Mouse (Mus musculus) liver, embryonic 11.5 days (tissue): ENCODE measurements around the gene Ntng2. TPM values are rescaled to one million over a fixed set of nuclear protein-coding genes. Genes with fewer than 3 reads are reported as not detected.

ENCODE experiments used
- ATAC-seq: fragments of 200-750 bp; cut with Nextera tagmentation; replicated peaks from 2 replicates; pipeline ENCODE4 v1.8.0; 2017; ENCODE audit warnings: moderate number of reproducible peaks, mild to moderate bottlenecking, moderate TSS enrichment, moderate library complexity; ENCODE audit not compliant: low FRiP score
- DNase-seq: peaks from one replicate; pipeline ENCODE4 v3.0.0-alpha.2; 2017; ENCODE audit warnings: low spot score
- H3K27ac ChIP-seq: fragments of 300-500 bp; sonication (generic); 2 replicates; pipeline ENCODE4 v1.5.1; 2014; ENCODE audit warnings: mild to moderate bottlenecking, low read depth, low read length, control low read depth
- H3K27me3 ChIP-seq: fragments of 300-500 bp; sonication (generic); replicated peaks from 2 replicates; pipeline ENCODE4 v1.6.1; 2014; ENCODE audit warnings: low read length, mixed read lengths; ENCODE audit not compliant: control insufficient read depth, insufficient read depth
- H3K36me3 ChIP-seq: fragments of 300-500 bp; sonication (generic); 2 replicates; pipeline ENCODE4 v1.6.1; 2014; ENCODE audit warnings: mild to moderate bottlenecking, low read length, moderate library complexity, mixed read lengths; ENCODE audit not compliant: control insufficient read depth, insufficient read depth
- H3K4me1 ChIP-seq: fragments of 300-500 bp; sonication (generic); replicated peaks from 2 replicates; pipeline ENCODE4 v1.6.1; 2014; ENCODE audit warnings: low read length, mixed read lengths; ENCODE audit not compliant: control insufficient read depth, insufficient read depth
- H3K4me2 ChIP-seq: fragments of 300-500 bp; sonication (generic); 2 replicates; pipeline ENCODE4 v1.6.1; 2014; ENCODE audit warnings: mild to moderate bottlenecking, control low read depth, moderate library complexity
- H3K4me3 ChIP-seq: fragments of 300-500 bp; sonication (generic); 2 replicates; pipeline ENCODE4 v1.5.1; 2014; ENCODE audit warnings: low read depth, low read length, control low read depth
- H3K9ac ChIP-seq: fragments of 300-500 bp; sonication (generic); 2 replicates; pipeline ENCODE4 v1.6.1; 2014; ENCODE audit warnings: low read depth, low read length, control low read depth
- H3K9me3 ChIP-seq: fragments of 300-500 bp; sonication (generic); 2 replicates; pipeline ENCODE4 v1.6.1; 2016; ENCODE audit warnings: low read length, inconsistent platforms, mixed read lengths; ENCODE audit not compliant: control insufficient read depth
- WGBS: fragments of 180-500 bp; shearing (Covaris S2); extraction: QIAGEN DNeasy Blood & Tissue Kit; methylation state at CpG from one replicate; pipeline ENCODE4 v1.1.7; 2014; 5-methylcytosine and 5-hydroxymethylcytosine counted together
- polyA plus RNA-seq: library from polyadenylated mRNA; unstranded; fragments of >200 nt; fragmentation: Nextera tagmentation; extraction: Ambion mirVana; gene quantifications from 2 replicates; pipeline ENCODE4 v1.2.1, GENCODE M21; 2014

Ntng2 gene
- polyA plus RNA-seq, 1 experiment from 2014 or later = not detected

- Histone ChIP-seq H3K4me3 (no peak overlapping the region), H3K4me2 (no peak overlapping the region), H3K9me3 (no peaks in the 10 kb centered on the region), H3K36me3 (peaks cover 19% of the 10 kb centered on the region), H3K27ac (no peak overlapping the region), H3K9ac (no peak overlapping the region), H3K4me1 (no peaks in the 10 kb centered on the region), H3K27me3 (no peaks in the 10 kb centered on the region)
- ATAC-seq (no peak), DNase-seq (no peak)
- 89% methylated on average over 2 of the region's 2 CpGs for WGBS
Observed at GRCm38 (mm10) chr2:29151941-29152340, 100.9 kb downstream of the Ntng2 start.

Other genes starting within 250 kb of the Ntng2 start
- 0.25 and 0.71 TPM in 2 replicates for gene Cfap77, start 197.9 kb downstream of the Ntng2 start, polyA plus RNA-seq
- 11.0 and 11.1 TPM in 2 replicates for gene Ttf1, start 192.7 kb downstream of the Ntng2 start, polyA plus RNA-seq
- 6.8 and 10.1 TPM in 2 replicates for gene Setx, start 128.8 kb downstream of the Ntng2 start, polyA plus RNA-seq
- gene Med27, start 93.8 kb upstream of the Ntng2 start, polyA plus RNA-seq = 42.8 and 45.9 TPM in 2 replicates